Mouse (Mus musculus) liver, postnatal 0 days (tissue): ENCODE results near the gene Camta1. TPM values are rescaled to one million over a fixed set of nuclear protein-coding genes. Genes with fewer than 3 reads are reported as not detected.
A peak's percentile ranks its signal among the peaks of the same experiment; 100 is the strongest.

Source experiments
- ATAC-seq: fragments of 200-750 bp; cut with Nextera tagmentation; 2 replicates; pipeline ENCODE4 v1.8.0; 2017; ENCODE audit warnings: mild to moderate bottlenecking, moderate library complexity
- DNase-seq: peaks from one replicate; pipeline ENCODE4 v3.0.0-alpha.2; 2016
- H3K27ac ChIP-seq: fragments of 300-500 bp; sonication (generic); 2 replicates; pipeline ENCODE4 v1.5.1; 2014; ENCODE audit warnings: antibody characterized with exemption, moderate library complexity, mild to moderate bottlenecking, low read depth
- H3K27me3 ChIP-seq: fragments of 300-500 bp; sonication (generic); 2 replicates; pipeline ENCODE4 v1.6.1; 2014; ENCODE audit warnings: low read length, control low read depth, mixed read lengths; ENCODE audit not compliant: insufficient read depth
- H3K36me3 ChIP-seq: fragments of 300-500 bp; sonication (generic); replicated peaks from 2 replicates; pipeline ENCODE4 v1.6.1; 2014; ENCODE audit warnings: mild to moderate bottlenecking, control low read depth, low read length, moderate library complexity, mixed read lengths; ENCODE audit not compliant: insufficient read depth
- H3K4me1 ChIP-seq: fragments of 300-500 bp; sonication (generic); 2 replicates; pipeline ENCODE4 v1.6.1; 2014; ENCODE audit warnings: antibody characterized with exemption, mild to moderate bottlenecking, control low read depth; ENCODE audit not compliant: insufficient read depth
- H3K4me2 ChIP-seq: fragments of 300-500 bp; sonication (generic); 2 replicates; pipeline ENCODE4 v1.6.1; 2014; ENCODE audit warnings: low read depth, mild to moderate bottlenecking, low read length, moderate library complexity, mixed read lengths
- H3K4me3 ChIP-seq: fragments of 300-500 bp; sonication (generic); 2 replicates; pipeline ENCODE4 v1.5.1; 2014; ENCODE audit warnings: low read depth, low read length
- H3K9ac ChIP-seq: fragments of 300-500 bp; sonication (generic); replicated peaks from 2 replicates; pipeline ENCODE4 v1.6.1; 2014; ENCODE audit warnings: mild to moderate bottlenecking, moderate library complexity
- H3K9me3 ChIP-seq: fragments of 300-500 bp; sonication (generic); 2 replicates; pipeline ENCODE4 v1.6.1; 2016; ENCODE audit warnings: mild to moderate bottlenecking, control low read depth, low read length, mixed read lengths
- CTCF ChIP-seq: sonication (generic); IDR thresholded peaks from 2 replicates; pipeline ENCODE4 v1.5.1; 2016; ENCODE audit warnings: antibody characterized with exemption, low read depth
- EP300 ChIP-seq: IDR thresholded peaks from 2 replicates; pipeline ENCODE4 v1.6.1; 2016; ENCODE audit warnings: antibody characterized with exemption, low read depth, mild to moderate bottlenecking
- WGBS: fragments of 180-500 bp; shearing (Covaris S2); extraction: QIAGEN DNeasy Blood & Tissue Kit; methylation state at CpG from one replicate; pipeline ENCODE4 v1.1.7; 2014; ENCODE audit not compliant: insufficient replicate concordance; 5-methylcytosine and 5-hydroxymethylcytosine counted together
- polyA plus RNA-seq: library from polyadenylated mRNA; unstranded; fragments of >200 nt; fragmentation: Nextera tagmentation; extraction: Ambion mirVana; gene quantifications from 2 replicates; pipeline ENCODE4 v1.2.1, GENCODE M21; 2015

Gene Camta1
- polyA plus RNA-seq, 1 experiment from 2014 or later, result 48.3 TPM

- Histone ChIP-seq H3K9me3 (no peaks in the 10 kb centered on the region), H3K4me1 (peaks cover 6% of the 10 kb centered on the region), H3K27ac (no peak overlapping the region), H3K36me3 (no peaks in the 10 kb centered on the region), H3K9ac (no peak overlapping the region), H3K4me3 (no peak overlapping the region), H3K27me3 (peaks cover 54% of the 10 kb centered on the region), H3K4me2 (no peak overlapping the region)
- DNase-seq, result no peak
- no peak for ATAC-seq
- TF ChIP-seq EP300 (no peak), CTCF (no peak)
- 42% methylated on average over 8 of the region's 8 CpGs for WGBS
These were observed 750.5 kb downstream of the Camta1 start for GRCm38 (mm10) chr4:151111226-151111625.

- Histone ChIP-seq H3K36me3 (no peaks in the 10 kb centered on the region), H3K4me1 (peaks cover 6% of the 10 kb centered on the region), H3K9me3 (no peaks in the 10 kb centered on the region), H3K27ac (no peak overlapping the region), H3K4me2 (peak overlapping the region; percentile 72), H3K4me3 (peak overlapping the region; percentile 45), H3K27me3 (peaks cover 59% of the 10 kb centered on the region), H3K9ac (no peak overlapping the region)
- TF ChIP-seq CTCF, result no peak
- no peak for TF ChIP-seq EP300
- DNase-seq, result no peak
- no peak for ATAC-seq
- WGBS, result 6% methylated on average over 10 of the region's 20 CpGs
These were observed 752.8 kb downstream of the Camta1 start for GRCm38 (mm10) chr4:151108834-151109241.

GRCm38 (mm10) chr4:151108028-151108771 lies 753.5 kb downstream of the Camta1 start:
- Histone ChIP-seq H3K27ac (no peak overlapping the region), H3K36me3 (no peaks in the 10 kb centered on the region), H3K4me1 (peaks cover 6% of the 10 kb centered on the region), H3K27me3 (peaks cover 59% of the 10 kb centered on the region), H3K4me2 (peak overlapping the region; percentile 72), H3K9me3 (no peaks in the 10 kb centered on the region), H3K9ac (no peak overlapping the region), H3K4me3 (peak overlapping the region; percentile 45)
- peak; percentile 83 for DNase-seq
- peak; percentile 99 for ATAC-seq
- no peak for TF ChIP-seq CTCF
- TF ChIP-seq EP300, result no peak
- WGBS, result under 1% methylated on average over 76 of the region's 101 CpGs

DNA sequence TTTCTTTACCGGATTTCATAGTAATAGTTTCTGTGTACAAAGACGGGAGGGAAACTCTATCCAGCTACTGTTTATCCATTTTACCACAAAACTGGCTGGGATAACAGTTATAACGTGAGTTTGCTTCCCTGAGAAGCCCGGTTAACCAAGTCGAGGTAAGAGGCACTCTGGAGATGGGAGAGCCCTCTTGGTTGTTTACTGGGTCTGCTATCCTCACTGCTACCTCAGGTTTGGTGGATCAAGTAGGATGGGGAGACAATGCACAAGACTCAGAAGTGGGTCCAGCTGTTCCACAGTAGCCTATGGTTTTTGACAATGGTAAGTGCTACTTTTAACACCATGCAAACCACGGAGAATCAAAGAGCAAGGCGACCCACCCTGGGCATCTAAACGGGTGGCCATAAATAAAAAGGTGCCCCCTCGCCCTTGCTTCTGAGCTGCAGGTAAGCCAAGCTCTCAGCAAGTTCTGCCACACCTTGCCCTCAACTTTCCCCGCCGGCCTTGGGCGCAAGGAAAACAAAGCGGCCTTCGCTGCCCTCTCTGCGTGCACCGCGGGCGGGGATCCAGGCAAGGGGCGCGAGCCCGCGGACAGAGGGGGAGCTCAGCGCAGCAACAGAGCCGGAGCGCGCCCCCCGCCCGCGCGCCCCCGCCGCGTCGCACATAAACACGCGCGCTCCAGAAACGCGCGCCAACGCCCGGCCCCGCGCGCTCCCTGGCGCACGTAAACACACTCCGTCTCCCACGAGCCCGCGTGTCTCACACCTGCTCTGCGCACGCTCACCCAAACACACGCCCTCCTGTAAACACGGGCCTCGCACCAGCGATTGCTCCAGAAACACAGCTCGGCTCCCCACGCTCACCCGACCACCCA lies 754.3 kb downstream of the Camta1 start:
- no peak overlapping the region for H3K9ac ChIP-seq
- H3K27me3 ChIP-seq, result peaks cover 59% of the 10 kb centered on the region
- DNase-seq, result no peak
- TF ChIP-seq EP300, result no peak
- TF ChIP-seq CTCF, result no peak
- H3K4me3 ChIP-seq, result peak overlapping the region; percentile 45
- H3K36me3 ChIP-seq, result no peaks in the 10 kb centered on the region
- H3K9me3 ChIP-seq, result no peaks in the 10 kb centered on the region
- WGBS, result 6% methylated on average over 45 of the region's 60 CpGs
- no peak for ATAC-seq
- peak overlapping the region; percentile 72 for H3K4me2 ChIP-seq
- no peak overlapping the region for H3K27ac ChIP-seq
- peaks cover 6% of the 10 kb centered on the region for H3K4me1 ChIP-seq

GRCm38 (mm10) chr4:151106468-151106867 lies 755.2 kb downstream of the Camta1 start:
- ATAC-seq (no peak), DNase-seq (no peak)
- 49% methylated on average over 10 of the region's 10 CpGs for WGBS
- H3K9ac ChIP-seq, result no peak overlapping the region
- peaks cover 56% of the 10 kb centered on the region for H3K27me3 ChIP-seq
- no peak overlapping the region for H3K4me3 ChIP-seq
- peaks cover 6% of the 10 kb centered on the region for H3K4me1 ChIP-seq
- no peaks in the 10 kb centered on the region for H3K9me3 ChIP-seq
- H3K4me2 ChIP-seq, result no peak overlapping the region
- H3K36me3 ChIP-seq, result no peaks in the 10 kb centered on the region
- no peak for TF ChIP-seq CTCF
- TF ChIP-seq EP300, result no peak
- no peak overlapping the region for H3K27ac ChIP-seq

DNA sequence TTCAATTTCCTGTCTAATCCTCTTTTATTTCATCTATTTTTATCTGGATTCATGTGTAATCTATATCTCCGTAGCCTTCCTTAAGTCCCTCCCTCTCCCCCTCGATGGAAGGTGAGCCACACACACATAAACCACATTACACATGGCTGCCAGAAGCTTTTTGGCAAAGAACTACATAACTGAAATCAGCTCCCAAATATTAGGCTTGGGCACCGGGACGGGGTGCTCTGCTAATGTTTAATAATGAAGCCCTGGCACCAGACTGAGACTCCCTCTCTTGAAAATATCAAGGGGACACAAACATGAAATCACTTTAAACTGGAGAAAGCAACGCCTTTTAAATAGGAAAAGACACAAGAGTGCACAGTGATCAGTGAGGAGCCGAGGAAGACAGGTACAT lies 755.8 kb downstream of the Camta1 start:
- no peaks in the 10 kb centered on the region for H3K36me3 ChIP-seq
- H3K27me3 ChIP-seq, result peaks cover 52% of the 10 kb centered on the region
- TF ChIP-seq CTCF (no peak), EP300 (no peak)
- no peak overlapping the region for H3K4me3 ChIP-seq
- H3K27ac ChIP-seq, result no peak overlapping the region
- DNase-seq (no peak), ATAC-seq (no peak)
- H3K4me1 ChIP-seq, result peaks cover 6% of the 10 kb centered on the region
- no peaks in the 10 kb centered on the region for H3K9me3 ChIP-seq
- 77% methylated on average over 6 of the region's 6 CpGs for WGBS
- H3K9ac ChIP-seq, result no peak overlapping the region
- no peak overlapping the region for H3K4me2 ChIP-seq
